Mouse (Mus musculus) megakaryocyte, embryonic 14.5 days (primary cell): Measurements from ENCODE around the gene Eif3k. TPM values are rescaled to one million over a fixed set of nuclear protein-coding genes. Genes with fewer than 3 reads are reported as not detected.
A peak's percentile ranks its signal among the peaks of the same experiment; 100 is the strongest.

Source experiments
- H3K27me3 ChIP-seq: replicated peaks from 2 replicates; pipeline ENCODE3; 2012; ENCODE audit warnings: inconsistent platforms
- H3K36me3 ChIP-seq: replicated peaks from 2 replicates; pipeline ENCODE3; 2012; ENCODE audit warnings: low read length, inconsistent platforms, mixed read lengths
- H3K4me1 ChIP-seq: 2 replicates; pipeline ENCODE4 v1.6.1; 2012; ENCODE audit warnings: inconsistent platforms
- H3K4me3 ChIP-seq: replicated peaks from 2 replicates; pipeline ENCODE3; 2012; ENCODE audit warnings: moderate library complexity, mild to moderate bottlenecking, inconsistent platforms
- H3K9me3 ChIP-seq: 2 replicates; pipeline ENCODE4 v1.6.1; 2012; ENCODE audit warnings: inconsistent platforms
- FLI1 ChIP-seq: IDR thresholded peaks from 2 replicates; pipeline ENCODE4 v1.6.1; 2012; ENCODE audit warnings: low read length, inconsistent platforms, mixed read lengths
- GATA1 ChIP-seq: IDR thresholded peaks from 3 replicates; pipeline ENCODE4 v1.6.1; 2012; ENCODE audit warnings: mixed read lengths, low read length, inconsistent platforms, borderline replicate concordance
- polyA plus RNA-seq: library from polyadenylated mRNA; stranded (reverse); fragments of >175 nt; gene quantifications from 2 replicates; pipeline ENCODE4 v1.2.3, GENCODE M21; 2012; ENCODE audit warnings: low replicate concordance; ENCODE audit not compliant: insufficient read depth

Eif3k gene
- polyA plus RNA-seq, 1 experiment, result 185 TPM

- Histone ChIP-seq H3K4me3 (peak overlapping the region; percentile 77), H3K4me1 (peaks cover 68% of the 10 kb centered on the region), H3K9me3 (no peaks in the 10 kb centered on the region), H3K36me3 (peaks cover 53% of the 10 kb centered on the region), H3K27me3 (no peaks in the 10 kb centered on the region)
- TF ChIP-seq GATA1, result no peak
- no peak for TF ChIP-seq FLI1
These were observed 3.5 kb upstream of the Eif3k start for GRCm38 (mm10) chr7:28985207-28985606.

DNA sequence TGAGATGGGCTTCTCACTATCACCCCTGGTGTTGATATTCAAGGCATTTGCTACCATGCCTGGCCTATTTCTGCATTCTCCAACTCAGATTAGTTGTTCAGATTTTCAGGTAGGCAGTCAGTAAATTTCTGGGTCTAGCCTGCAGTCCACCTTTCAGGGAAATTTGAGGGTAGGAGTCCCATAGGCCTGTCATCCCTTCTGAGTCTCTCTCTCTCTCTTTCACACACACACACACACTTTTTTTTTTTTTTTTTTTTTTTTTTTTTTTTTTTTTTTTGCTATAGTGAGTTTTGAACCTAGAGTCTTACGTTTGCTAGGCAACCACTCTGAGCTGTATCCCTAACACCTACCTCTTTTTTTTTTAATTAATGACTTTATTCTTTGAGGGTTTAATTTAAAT is 2.8 kb upstream of the Eif3k start:
- TF ChIP-seq GATA1 (no peak), FLI1 (no peak)
- H3K36me3 ChIP-seq, result peaks cover 49% of the 10 kb centered on the region
- H3K27me3 ChIP-seq, result no peaks in the 10 kb centered on the region
- H3K4me1 ChIP-seq, result peaks cover 69% of the 10 kb centered on the region
- no peak overlapping the region for H3K4me3 ChIP-seq
- H3K9me3 ChIP-seq, result no peaks in the 10 kb centered on the region

- Histone ChIP-seq H3K36me3 (peaks cover 49% of the 10 kb centered on the region), H3K4me3 (peak overlapping the region; percentile 99), H3K27me3 (no peaks in the 10 kb centered on the region), H3K4me1 (peaks cover 74% of the 10 kb centered on the region), H3K9me3 (no peaks in the 10 kb centered on the region)
- no peak for TF ChIP-seq FLI1
These were observed 2.2 kb upstream of the Eif3k start for GRCm38 (mm10) chr7:28983849-28984248.

GRCm38 (mm10) chr7:28983141-28983564 is 1.5 kb upstream of the Eif3k start:
- peak overlapping the region; percentile 99 for H3K4me3 ChIP-seq
- H3K36me3 ChIP-seq, result peaks cover 49% of the 10 kb centered on the region
- no peak for TF ChIP-seq GATA1
- no peak for TF ChIP-seq FLI1
- no peaks in the 10 kb centered on the region for H3K27me3 ChIP-seq
- peaks cover 72% of the 10 kb centered on the region for H3K4me1 ChIP-seq
- no peaks in the 10 kb centered on the region for H3K9me3 ChIP-seq

GRCm38 (mm10) chr7:28982274-28983013 is 780 bp upstream of the Eif3k start:
- TF ChIP-seq GATA1, result no peak
- TF ChIP-seq FLI1, result no peak
- H3K36me3 ChIP-seq, result peaks cover 49% of the 10 kb centered on the region
- no peaks in the 10 kb centered on the region for H3K9me3 ChIP-seq
- peaks cover 67% of the 10 kb centered on the region for H3K4me1 ChIP-seq
- no peaks in the 10 kb centered on the region for H3K27me3 ChIP-seq
- H3K4me3 ChIP-seq, result peak overlapping the region; percentile 99

- Histone ChIP-seq H3K9me3 (no peaks in the 10 kb centered on the region), H3K4me1 (peaks cover 31% of the 10 kb centered on the region), H3K36me3 (peaks cover 67% of the 10 kb centered on the region), H3K27me3 (no peaks in the 10 kb centered on the region), H3K4me3 (no peak overlapping the region)
- TF ChIP-seq GATA1 (no peak), FLI1 (no peak)
These were observed 4.1 kb downstream of the Eif3k start for GRCm38 (mm10) chr7:28977556-28977955.

GRCm38 (mm10) chr7:28973025-28973424 is 8.6 kb downstream of the Eif3k start:
- Histone ChIP-seq H3K4me1 (peaks cover 34% of the 10 kb centered on the region), H3K4me3 (no peak overlapping the region), H3K9me3 (no peaks in the 10 kb centered on the region), H3K36me3 (peaks cover 87% of the 10 kb centered on the region), H3K27me3 (no peaks in the 10 kb centered on the region)
- no peak for TF ChIP-seq FLI1
- TF ChIP-seq GATA1, result no peak

DNA sequence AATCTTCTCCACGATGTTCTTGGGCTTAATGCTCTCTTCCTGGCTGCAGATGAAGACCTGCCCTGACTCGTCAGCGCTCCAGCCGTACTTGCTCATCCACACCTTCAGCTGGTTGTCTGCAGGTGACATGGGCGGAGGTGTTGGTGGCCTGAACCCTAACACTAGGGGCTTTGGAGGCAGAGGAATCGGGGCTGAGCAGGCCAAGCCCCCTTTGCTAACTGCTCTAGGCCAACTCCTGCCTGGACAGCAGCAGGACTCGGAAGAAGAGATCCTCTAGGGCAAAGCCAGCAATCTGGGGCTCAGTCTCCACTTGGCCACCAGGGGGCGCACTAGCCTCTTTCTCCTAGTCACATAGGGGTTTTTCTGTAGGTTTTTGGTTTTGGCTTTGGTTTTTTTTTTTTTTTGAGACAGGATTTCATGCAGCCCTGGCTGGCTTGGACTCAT is 9.1 kb downstream of the Eif3k start:
- TF ChIP-seq FLI1 (no peak), GATA1 (no peak)
- no peaks in the 10 kb centered on the region for H3K9me3 ChIP-seq
- peaks cover 34% of the 10 kb centered on the region for H3K4me1 ChIP-seq
- H3K27me3 ChIP-seq, result no peaks in the 10 kb centered on the region
- no peak overlapping the region for H3K4me3 ChIP-seq
- peaks cover 82% of the 10 kb centered on the region for H3K36me3 ChIP-seq

DNA sequence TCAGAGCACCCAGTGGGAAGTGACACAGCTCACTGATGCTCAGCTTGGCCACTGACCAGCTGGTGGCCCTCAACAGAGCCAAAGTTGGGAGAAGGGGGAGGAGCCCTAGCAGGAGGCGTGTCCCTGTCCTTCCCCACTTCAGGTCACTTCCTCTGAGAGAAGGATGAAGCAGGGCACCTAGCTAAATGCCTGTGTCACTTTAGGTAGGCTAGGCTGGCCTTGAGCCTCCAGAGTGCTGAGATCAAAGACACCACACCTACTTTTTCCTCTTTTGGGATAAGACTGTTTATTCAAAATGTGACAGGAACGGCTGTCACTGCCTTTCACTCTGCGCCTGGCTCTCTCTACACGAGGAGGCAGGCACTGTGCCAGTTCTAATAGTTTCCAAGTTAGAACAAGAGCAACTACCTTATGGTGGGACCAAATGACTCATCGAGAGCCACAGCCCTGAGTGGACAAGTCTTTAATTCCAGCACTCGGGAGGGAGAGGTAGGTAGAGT is 9.8 kb downstream of the Eif3k start:
- H3K27me3 ChIP-seq, result no peaks in the 10 kb centered on the region
- peaks cover 75% of the 10 kb centered on the region for H3K36me3 ChIP-seq
- H3K9me3 ChIP-seq, result no peaks in the 10 kb centered on the region
- no peak overlapping the region for H3K4me3 ChIP-seq
- H3K4me1 ChIP-seq, result peaks cover 34% of the 10 kb centered on the region
- TF ChIP-seq GATA1, result no peak
- TF ChIP-seq FLI1, result no peak

DNA sequence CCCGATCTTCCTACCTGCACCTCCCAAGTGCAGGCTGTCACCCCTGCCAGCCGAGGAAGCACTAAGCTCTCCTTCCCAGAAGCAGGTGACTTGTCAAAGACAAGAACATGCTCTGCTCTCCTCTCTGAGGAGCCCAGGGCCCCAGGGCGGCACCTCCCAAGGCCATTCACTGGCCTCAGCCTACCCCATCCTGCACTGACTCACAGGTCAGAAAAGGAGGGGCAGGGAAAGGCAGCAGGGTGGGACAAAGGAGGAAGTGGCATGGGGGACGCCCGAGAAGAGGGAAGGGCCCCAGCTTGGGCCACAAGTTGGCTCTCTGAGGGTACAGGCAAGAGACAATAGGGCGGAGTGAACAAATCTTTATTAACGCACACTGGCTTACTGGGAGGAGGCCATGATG is 10.6 kb downstream of the Eif3k start:
- Histone ChIP-seq H3K36me3 (peaks cover 68% of the 10 kb centered on the region), H3K4me3 (no peak overlapping the region)

More for the DNA sequence above, 10.6 kb downstream of the Eif3k start:
- no peaks in the 10 kb centered on the region for H3K9me3 ChIP-seq
- peaks cover 34% of the 10 kb centered on the region for H3K4me1 ChIP-seq
- H3K27me3 ChIP-seq, result no peaks in the 10 kb centered on the region
- TF ChIP-seq GATA1, result no peak
- TF ChIP-seq FLI1, result no peak
